Comparison of ENCODE assay signal across 19 mouse cellular contexts in the genomic region with DNA sequence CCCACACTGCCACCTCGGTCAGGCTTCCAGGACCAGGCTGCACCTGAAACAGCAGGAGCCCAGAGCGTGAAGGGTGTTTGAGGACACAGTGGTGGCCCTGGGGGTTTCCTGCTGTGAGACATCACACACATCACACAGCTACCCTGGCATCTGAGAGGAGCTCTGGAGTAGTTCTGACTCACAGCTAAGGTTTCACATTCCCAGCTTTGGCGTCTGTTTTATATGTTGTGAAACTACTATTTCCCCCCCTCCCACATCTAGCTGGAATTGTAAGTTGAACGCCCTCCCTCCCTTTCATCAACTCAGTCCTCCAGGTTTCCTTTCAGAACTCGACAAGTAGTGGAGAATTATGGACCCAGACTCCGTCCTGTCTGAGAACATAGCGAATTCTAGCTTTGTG. TPM values are rescaled to one million over a fixed set of nuclear protein-coding genes. Genes with fewer than 3 reads are reported as not detected.
DNase-seq lines count a peak whose midpoint lies in the region; ATAC-seq lines count a peak whose summit lies in the region.
"Had no signal": no experiment of that assay in that cellular context is flagged by ENCODE, and none has a peak within 500 bp of the region (broad histone marks: within the 10 kb centered on the region; RNA-seq: fewer than 3 reads in every experiment).

No protein-coding gene starts in this region.

- H3K4me2 ChIP-seq in liver, embryonic 11.5 days, result no peak overlapping the region
- H3K4me2 ChIP-seq: embryonic facial prominence, embryonic 15.5 days; forebrain, embryonic 12.5 days; hindbrain, embryonic 13.5 days had no signal

- H3K27ac ChIP-seq in liver, embryonic 11.5 days (ENCODE audit: low read depth, low read length), result no peak overlapping the region
- H3K27ac ChIP-seq: embryonic facial prominence, embryonic 15.5 days; forebrain, embryonic 12.5 days; heart, embryonic 10.5 days; hindbrain, embryonic 13.5 days had no signal

- no peak overlapping the region for H3K9ac ChIP-seq in liver, embryonic 11.5 days (ENCODE audit: low read depth, low read length)
- H3K9ac ChIP-seq: embryonic facial prominence, embryonic 15.5 days; forebrain, embryonic 12.5 days; hindbrain, embryonic 13.5 days had no signal

- WGBS in liver, embryonic 11.5 days, result 86% methylated on average over 7 of the region's 7 CpGs

- H3K4me3 ChIP-seq in liver, embryonic 11.5 days (ENCODE audit: low read depth, low read length), result no peak overlapping the region
- H3K4me3 ChIP-seq: embryonic facial prominence, embryonic 15.5 days; forebrain, embryonic 12.5 days; heart, embryonic 10.5 days; hindbrain, embryonic 13.5 days had no signal

- no peaks in the 10 kb centered on the region for H3K27me3 ChIP-seq in liver, embryonic 11.5 days (replicated peaks; ENCODE audit: control insufficient read depth, insufficient read depth, low read length)
- H3K27me3 ChIP-seq: embryonic facial prominence, embryonic 15.5 days; forebrain, embryonic 12.5 days; hindbrain, embryonic 13.5 days had no signal

- DNase-seq in frontal cortex, postnatal 14 days (ENCODE audit: low spot score in 2 of 2), result no peak
- DNase-seq in 3T3-L1 (ENCODE audit: low read depth, low spot score) (peak; percentile 76), adipocyte (ENCODE audit: low spot score) (peak; percentile 17)
- peak; percentile 65 for DNase-seq in induced T-regulatory cell, adult 2 months (ENCODE audit: low read depth)
- DNase-seq in liver, embryonic 11.5 days (ENCODE audit: low spot score), result no peak
- DNase-seq in cerebellum, postnatal 25 days, result no peak
- DNase-seq: adrenal gland, postnatal 14 days; cerebellum, adult 18-20 months; cerebellum, adult 9-11 months; embryo, embryonic 11 days; gastrocnemius, postnatal 36 days; heart, adult 11 months; heart, postnatal 14 days had no signal

- H3K36me3 ChIP-seq in liver, embryonic 11.5 days (ENCODE audit: control insufficient read depth, insufficient read depth, low read length), result peaks cover 13% of the 10 kb centered on the region

- H3K9me3 ChIP-seq in liver, embryonic 11.5 days (ENCODE audit: control insufficient read depth, low read length), result no peaks in the 10 kb centered on the region
- H3K9me3 ChIP-seq: embryonic facial prominence, embryonic 15.5 days; forebrain, embryonic 12.5 days; heart, embryonic 10.5 days; hindbrain, embryonic 13.5 days had no signal

- peaks cover 6% of the 10 kb centered on the region; the same call in 1 of the 2 replicates for H3K4me1 ChIP-seq in liver, embryonic 11.5 days (replicated peaks; ENCODE audit: control insufficient read depth, insufficient read depth, low read length)

- peak; percentile 41; the same call in 1 of the 2 replicates for ATAC-seq in frontal cortex, adult (ENCODE audit: low TSS enrichment)
- ATAC-seq in liver, embryonic 11.5 days (replicated peaks; ENCODE audit: low FRiP score), result no peak
- ATAC-seq: forebrain, embryonic 16.5 days had no signal

RNA-seq across cellular contexts. Expression of gene Npc2, which starts 8.2 kb away (rescaled TPM):
- polyA plus RNA-seq in liver, embryonic 11.5 days (2014; fragmentation: Nextera tagmentation; extraction: Ambion mirVana), result 40.3 and 41.7 TPM in 2 replicates

RNA-seq across cellular contexts. Expression of gene Isca2, which starts 8.3 kb away (rescaled TPM):
- polyA plus RNA-seq in liver, embryonic 11.5 days (2014; fragmentation: Nextera tagmentation; extraction: Ambion mirVana), result 139 TPM in 2 replicates

Comparison
In these comparisons a context has a peak if more than half of its experiments do, and no peak if none do; other contexts are left out.
1. DNase-seq: peak in 3T3-L1 (single experiment), adipocyte (single experiment) and induced T-regulatory cell, adult 2 months (single experiment); none in frontal cortex, postnatal 14 days (0 of 2), liver, embryonic 11.5 days (single experiment) and cerebellum, postnatal 25 days (0 of 2).